Mouse (Mus musculus): ENCODE measurements around the gene Fam189a1.

Fam189a1 gene

DNA sequence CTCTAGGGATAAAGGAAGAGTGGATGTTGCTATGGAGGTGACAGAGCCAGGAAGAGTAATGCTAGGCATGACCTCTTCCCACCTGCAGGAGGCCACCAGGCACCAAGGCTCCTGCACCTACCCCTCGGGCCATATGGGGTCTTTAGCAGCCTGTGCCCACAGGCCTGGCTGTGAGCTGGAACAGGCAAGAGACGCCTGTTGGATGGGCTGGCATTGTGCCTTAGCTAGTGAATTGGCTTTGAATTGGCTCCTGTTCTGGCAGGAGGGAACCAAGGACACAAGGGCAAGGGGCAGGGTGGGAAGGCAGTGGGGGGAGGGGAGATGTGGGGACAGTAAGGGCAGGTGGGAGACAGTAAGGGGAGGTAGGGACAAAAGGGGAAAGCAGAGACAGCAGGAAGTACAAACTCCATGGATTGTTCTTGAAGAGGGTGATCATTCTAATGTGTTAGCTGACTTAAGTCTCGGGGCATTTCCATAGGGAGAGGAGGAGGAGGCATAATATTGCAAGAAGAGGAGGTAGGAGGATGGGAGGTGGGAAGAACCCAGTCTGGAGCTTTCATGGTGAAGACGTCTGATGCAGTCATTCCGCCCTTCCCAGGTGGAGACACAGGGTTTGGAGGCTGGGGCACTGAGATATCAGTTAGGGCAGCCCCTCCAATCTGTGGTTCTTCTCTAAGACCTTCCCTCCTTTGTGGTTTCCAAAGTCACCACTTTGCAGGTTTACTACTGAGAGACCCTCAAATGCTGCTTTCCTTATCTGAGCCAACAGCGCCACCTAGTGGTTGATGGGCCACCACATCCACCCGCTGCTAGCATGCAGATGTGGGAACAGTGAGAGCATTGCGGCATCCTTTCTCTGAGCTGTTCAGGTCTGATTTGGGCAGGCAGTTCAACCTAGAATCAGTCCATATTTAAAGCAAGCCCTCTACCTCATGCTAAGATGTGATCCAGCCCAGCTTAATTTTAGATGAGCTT lies 414.8 kb downstream of the Fam189a1 start:
- in situ Hi-C loops (cut with MboI, MseI) = loop anchor here (10.0 to 25.0 kb wide), 3 partner anchors 307 to 679 kb away; no protein-coding TSS in a partner anchor

DNA sequence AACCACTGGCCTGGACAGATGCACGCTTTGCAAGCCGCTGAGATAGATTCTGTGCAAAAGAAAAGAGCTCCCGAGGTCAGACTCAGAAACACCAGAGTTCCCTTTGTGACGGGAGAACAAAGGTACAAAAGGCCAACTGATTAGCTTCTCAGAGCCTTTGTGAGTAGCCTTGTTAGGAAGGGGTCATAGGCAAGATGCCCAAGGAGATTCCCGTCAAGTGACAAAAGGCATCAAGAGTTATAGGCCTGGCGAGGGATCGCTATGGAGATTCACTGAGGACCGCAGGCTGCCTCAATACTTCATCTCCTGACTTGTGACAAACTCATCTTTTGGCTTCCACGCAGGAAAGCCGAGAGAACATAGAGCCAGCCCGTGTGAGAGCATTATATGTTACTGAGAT lies 417.2 kb downstream of the Fam189a1 start:
- in situ Hi-C loops (cut with MboI, MseI) = loop anchor here (10.0 to 25.0 kb wide), 3 partner anchors 527 to 1004 kb away; no protein-coding TSS in a partner anchor

DNA sequence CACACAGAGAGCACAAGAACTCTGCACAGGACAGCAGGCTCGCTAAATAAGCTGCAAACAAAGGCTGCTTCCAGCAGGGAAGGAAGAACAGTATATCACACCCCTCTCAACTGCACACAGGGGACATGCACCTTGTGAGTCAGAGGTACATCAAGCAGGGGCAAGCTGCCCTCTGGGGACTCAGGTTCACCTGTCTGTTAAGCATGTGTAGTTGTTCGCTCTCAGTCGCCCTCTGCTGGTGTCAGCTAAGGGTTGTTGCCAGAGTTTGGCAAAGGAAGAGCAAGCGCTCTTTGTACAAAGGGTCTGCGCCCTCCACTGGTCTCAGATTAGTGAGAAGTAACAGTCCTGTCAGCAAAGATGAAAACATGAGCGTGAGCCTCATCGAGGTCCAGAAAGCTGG lies 426.6 kb downstream of the Fam189a1 start:
- in situ Hi-C loops (cut with MboI, MseI) = loop anchor here (10.0 to 25.0 kb wide), 3 partner anchors 517 to 995 kb away; no protein-coding TSS in a partner anchor

DNA sequence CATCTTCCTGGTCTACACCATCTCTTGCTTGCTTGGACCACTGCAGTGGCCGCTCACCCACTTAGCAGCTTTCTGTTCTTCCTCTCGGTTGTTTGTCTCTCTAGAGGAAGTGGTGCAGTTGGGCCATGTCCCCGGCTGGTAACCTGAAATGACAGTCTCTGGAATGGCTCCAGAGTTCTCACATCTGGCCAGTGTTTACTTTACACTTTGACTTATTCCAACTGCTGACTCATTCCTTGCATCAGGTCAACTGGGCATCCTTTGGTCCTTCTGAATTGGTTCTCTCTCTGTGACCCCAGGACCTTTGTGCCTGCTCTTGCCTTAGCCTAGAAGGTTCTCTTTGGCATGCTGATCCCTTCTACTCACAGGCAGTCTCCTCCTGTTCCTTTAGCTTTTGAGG lies 427.6 kb downstream of the Fam189a1 start:
- in situ Hi-C loops (cut with MboI, MseI) = loop anchor here (25.0 kb wide), 2 partner anchors 517 to 667 kb away; no protein-coding TSS in a partner anchor

DNA sequence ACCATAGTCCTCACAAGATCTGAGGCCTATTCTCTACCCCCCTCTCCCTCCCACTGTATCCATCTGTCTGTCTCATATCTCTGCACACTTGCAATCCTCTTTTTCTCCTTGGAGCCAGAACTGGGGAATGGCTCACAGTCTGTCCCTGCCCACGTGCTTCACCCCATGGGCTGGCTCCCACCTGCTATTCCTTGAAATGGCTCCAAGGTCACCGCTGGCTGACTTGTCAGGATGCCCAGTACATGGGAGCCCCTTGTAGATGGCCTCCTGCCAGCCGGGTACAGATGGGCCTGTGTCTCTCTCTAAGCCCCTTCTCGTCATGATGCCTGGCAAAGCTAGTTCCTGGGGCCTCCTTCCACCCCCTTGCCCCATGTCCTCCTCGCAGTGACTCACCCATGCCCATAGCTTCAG lies 428.2 kb downstream of the Fam189a1 start:
- in situ Hi-C loops (cut with MboI, MseI) = loop anchor here (25.0 kb wide), 2 partner anchors 516 to 666 kb away; no protein-coding TSS in a partner anchor

DNA sequence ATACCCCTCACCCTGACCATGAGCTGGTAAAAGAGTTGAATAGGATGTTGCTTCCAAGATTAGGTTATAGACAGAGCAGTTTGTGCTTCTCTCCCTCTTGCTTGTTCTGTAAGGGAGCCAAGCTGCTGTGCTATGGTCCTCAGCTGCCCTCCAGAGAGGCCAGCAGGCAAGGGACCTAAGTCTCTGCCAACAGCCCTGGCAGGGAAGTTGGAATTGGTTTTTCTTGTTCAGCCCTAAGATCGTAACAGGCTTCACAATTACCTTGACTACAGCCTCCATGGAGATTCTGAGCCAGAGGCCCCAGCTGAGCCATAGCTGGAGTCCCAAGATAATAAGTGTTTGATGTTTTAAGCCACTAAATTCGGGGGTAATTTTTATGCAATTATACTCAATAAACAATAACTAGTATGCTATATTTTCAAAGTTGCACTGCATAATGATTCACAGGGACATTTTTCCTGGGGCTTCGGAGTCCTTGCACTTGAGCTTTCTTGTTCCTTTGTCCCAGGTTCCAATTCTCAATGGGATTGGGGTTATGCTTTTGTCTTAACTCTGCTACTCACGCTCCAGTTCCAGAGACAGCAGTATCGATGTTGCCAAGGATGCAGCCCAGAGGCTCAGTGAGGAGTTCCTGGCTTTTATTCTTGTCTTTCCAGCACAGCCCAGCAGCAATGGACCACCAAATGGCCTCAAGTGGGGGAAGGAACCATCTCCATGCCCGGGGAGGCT lies 430.2 kb downstream of the Fam189a1 start:
- in situ Hi-C loops (cut with MboI, MseI) = loop anchor here (25.0 kb wide), 2 partner anchors 514 to 664 kb away; no protein-coding TSS in a partner anchor

DNA sequence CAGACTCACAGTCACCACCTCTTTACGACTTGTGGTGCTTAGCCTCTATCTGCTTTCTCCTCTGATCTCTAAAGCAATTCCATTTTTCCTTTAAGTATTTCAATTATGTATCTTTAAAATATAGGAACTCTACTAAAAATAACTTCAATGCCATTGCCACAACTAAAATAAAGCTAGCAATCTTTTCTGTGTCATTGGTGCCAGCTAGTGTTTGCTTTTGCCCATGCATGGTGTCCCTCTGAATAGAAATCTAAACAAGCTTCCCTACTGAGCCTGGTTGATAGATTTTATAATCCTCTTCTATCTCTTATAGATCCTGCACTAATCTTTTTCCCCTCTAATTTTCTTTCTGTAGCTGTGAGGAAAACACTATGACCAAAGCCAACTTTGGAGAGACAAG lies 432.0 kb downstream of the Fam189a1 start:
- in situ Hi-C loops (cut with MboI, MseI) = no loop called here

DNA sequence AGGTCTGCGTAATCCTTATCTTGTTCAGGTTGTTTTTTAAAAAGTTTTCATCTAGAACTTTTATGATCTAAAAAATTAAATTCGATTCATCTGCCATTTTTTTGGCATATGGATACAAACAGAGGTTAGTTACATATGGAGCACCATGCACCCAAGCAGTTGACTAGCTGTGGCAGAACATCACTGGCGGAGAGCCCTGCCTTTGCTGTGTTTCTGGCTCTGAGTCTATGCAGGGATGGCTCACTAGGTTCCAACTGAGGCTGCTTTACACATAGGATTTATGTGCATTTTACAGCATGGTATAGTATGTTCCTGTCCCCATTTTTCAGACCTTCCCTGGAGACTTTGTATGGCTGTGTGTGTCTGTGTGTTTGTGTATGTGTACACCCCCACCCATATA lies 433.1 kb downstream of the Fam189a1 start:
- in situ Hi-C loops (cut with MboI, MseI) = no loop called here

DNA sequence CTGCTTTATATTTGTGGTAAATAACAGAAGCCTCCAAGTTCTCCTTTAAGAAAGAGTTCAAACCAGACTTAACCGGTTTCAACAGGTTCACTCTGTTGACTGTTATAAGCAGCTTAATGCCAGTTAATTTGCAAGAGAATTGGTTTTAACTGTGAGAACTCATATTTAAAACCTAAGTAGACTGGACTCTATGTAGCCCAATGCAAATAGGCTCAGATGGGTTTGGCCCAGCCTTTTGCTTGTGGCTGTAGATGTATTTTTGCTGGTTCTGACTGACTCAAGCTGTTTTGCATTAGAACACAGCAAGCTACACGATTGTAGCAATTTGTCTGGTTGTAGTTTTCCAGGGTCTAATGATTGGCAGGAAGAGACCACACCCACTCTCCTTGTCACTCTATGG lies 440.1 kb downstream of the Fam189a1 start:
- in situ Hi-C loops (cut with MboI, MseI) = no loop called here

DNA sequence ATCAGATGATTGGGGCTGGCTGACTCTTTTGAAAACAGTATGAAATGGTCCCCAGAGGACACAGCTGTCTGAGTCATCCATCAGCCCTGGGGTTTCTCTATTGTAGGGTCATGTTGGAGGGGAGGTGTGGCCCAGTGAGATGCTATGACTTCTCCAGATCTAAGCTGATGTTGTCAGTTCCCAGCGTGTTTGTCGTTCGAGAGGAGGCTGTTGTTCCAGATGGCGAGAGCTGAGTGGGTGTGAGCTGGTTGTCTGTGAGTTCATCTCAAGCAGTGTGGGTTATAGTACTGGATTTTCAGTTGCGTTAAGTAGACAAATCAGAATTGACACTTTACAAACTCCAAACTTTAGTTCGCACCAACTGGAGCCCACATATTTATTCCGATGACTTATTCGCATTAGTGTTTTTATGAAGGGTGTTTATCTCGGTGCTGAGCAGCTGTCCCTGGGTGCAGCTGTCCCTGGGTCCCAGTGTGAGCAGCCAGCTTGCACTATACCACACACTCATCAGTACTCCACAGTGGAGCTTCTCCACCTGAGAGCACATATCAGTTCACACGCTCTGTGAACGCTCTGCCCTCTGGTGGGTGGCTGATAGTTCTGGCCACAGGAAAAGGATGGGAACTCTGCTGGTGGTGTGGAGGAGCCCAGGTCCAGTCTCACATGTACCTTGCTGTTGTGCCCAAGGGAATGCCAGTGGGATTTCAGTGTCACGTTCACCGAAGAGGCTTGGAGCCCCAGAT lies 446.7 kb downstream of the Fam189a1 start:
- in situ Hi-C loops (cut with MboI, MseI) = no loop called here

DNA sequence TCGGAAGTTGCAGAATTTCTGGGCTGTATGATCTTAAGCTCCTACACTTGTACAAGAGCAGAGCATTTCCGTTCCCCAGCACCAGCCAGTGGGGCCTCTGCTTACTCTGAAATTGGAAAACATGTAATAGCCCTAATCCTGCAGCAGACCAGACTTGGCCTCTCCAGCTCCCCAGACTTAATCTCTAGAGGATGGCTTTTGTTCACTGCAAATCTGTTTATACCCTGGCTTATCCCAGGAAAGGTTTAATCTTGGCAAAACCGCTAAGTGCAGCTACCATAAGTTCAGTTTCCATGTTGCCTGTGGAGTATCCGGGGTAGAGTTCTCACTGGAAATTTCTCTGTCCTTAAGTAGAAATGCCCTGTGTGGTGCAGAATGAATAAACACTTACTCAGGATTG lies 448.2 kb downstream of the Fam189a1 start:
- in situ Hi-C loops (cut with MboI, MseI) = no loop called here
